Mouse (Mus musculus): Measurements from ENCODE around the gene Ltb.

Gene Ltb

DNA sequence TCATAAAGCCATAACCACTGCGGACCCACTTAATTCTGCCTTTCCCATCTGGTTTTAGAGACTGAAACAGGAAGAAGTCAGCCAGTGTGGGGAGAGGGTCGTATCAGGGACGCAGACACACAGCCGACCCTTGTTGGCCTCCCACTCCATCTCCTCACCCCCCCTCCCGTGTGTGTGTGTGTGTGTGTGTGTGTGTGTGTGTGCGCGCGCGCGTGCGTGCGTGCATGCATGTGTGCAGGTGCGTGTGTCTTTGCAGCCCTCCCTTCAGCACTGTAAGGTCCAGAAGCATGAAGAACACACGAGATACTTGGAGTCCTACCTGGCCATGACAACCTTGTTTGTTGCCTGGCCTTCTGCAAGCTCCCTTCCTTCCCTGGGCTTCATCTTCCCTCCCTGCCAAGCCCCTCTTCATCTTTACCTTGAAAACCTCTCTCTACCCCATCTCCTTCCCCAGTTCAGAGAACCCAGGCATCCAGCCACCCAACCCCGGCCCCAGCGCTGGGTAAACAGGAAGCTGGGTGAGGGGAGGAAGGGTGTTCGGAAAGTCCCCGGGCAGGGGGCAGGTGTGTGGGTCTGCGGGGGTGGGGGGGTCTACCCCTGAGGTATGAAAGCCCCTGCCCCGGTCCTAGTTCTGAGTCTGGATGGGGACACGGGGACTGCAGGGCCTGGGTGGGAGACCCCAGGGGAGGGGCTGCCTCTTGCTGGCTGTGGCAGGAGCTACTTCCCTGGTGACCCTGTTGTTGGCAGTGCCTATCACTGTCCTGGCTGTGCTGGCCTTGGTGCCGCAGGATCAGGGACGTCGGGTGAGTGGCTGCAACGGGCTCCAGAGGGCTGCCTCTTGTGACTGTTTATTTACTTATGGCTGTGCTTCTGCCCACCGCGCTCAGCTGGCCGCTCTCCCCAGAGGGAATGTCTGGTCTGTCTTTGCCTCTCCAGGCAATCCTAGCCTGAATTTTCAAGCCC lies at the start of gene Ltb:
TSS of gene Ltb (plus strand) at position 559 of the 963 bp plus-strand sequence.
- DNase-seq (ENCODE audit: low spot score): no peak

DNA sequence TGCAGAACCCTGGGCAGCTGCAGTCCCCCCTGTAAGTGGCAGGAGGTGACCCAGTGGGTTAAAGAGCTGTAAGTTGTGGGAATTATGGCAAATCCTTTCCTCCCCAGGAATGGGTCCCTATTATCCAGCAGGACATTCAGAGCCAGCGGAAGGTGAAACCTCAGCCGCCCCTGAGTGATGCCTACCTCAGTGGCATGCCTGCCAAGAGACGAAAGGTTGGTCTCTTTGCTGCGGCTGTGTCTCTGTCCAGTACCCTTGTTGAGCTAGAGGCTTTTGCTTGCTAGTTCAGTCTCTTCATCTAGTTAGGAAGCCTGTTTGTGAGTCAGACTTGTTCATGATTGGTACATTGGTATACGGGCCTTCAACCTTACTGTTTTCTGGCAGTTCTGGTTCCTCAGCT lies 48.1 kb upstream of the Ltb start:
- no peak for DNase-seq (ENCODE audit: low spot score)

DNA sequence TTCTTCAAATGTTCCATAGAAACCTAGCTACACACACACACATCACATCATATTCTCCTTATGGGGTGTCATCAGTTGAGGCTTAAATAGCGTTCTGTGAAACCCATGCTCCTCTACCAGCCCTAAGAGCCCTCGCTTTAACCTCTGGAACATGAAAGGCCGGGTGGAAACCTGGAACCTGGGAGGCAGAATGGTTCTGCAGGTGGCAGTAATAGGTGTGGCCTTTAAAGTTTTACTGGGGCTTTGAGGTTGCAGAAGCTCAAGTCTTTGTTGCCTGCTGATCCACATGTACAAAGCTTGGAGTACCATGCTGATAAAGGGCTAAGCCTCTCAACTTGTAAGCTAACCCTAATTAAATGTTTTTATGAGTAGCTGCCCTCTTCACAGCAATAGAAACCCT lies 46.9 kb upstream of the Ltb start:
- no peak for DNase-seq (ENCODE audit: low spot score)

DNA sequence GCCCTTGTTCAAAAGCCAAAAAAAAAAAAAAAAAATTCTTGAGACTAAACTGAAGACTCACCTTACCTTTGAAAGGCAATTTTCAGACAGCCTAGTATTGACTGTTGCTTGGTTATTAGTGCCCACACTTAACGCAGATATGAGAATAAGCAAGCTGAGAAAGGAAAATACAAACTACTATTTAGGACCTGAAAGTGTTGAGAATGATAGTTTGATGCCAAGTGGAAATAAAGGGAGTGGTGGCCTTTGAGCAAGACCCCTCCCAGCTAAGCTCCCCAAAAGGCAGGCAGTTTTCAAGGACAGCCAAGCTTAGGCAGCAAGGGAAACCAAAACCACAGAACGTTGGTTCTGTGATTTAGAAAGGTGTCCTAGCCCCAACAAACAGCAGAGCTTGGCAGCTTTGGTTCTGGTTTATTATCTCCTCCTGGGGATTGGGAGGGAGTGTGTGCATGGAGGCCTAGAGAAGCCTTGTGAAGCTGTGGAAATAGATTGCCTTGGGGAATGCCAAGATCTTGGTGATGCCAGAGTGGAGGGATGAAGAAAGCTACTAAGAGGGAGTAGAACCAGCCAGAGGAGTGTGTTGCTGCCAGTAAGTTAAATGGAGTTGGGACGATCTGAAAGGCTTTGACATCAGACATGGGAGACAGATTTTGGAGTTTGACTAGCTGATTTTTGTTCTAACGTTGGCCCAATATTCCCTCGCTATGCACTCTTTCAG lies 46.2 kb upstream of the Ltb start:
- no peak for DNase-seq (ENCODE audit: low spot score)

DNA sequence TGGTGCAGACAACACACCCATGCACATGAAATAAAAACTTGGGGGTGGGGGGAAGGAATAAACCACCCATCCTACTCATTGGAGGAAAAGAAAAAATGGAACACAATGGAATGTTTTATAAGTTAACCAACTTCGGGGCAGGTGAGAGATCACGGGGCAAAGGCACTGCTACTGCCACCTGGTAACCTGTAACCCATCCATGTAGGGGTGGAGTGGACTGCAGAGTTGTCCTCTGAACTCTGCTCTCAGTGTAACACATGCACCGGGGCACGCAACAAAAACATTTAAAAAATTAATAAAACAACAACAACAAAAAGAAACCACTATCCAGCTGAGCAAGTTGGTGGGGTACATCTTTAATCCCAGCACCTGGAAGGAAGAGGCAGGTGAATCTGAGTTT lies 42.1 kb upstream of the Ltb start:
- no peak for DNase-seq (ENCODE audit: low spot score)

DNA sequence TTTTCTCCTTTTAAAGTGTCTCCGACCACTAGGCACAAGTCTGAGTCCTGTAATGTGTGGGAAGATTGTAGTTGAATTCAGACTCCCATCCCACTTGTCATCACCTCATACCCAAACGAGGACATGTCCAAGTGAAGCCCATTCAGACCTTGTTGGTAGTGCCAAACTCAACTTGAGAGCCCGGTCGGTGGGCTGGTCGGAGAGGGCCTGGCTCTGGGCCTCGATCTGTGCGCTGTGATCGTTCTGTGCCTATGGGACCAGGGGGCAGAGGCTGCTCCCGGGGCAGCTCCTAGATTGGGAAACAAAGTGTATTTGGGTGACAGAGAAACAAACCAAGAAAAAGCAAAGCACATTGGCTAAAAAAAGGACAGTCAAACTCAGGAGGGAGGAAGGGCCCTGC lies 41.2 kb upstream of the Ltb start:
- DNase-seq (ENCODE audit: low spot score): no peak

DNA sequence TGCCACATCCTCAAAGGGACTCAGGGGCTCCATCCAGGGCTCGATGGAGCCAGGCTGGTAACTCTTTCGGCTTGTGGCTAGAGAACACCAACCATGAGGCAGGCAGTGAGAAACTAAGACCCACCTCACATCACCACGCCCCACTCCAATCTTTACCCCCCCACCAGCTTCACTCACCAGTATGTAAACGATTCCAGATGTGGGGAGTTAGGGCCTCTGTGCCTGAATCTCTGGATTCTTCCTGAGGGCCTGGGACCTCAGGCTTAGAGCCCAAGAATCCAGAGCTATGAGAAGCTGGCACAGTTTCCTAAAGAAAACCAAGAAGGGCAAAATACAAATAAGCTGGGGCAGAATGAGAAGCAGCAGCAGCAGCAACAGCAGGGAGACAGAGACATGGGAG lies 40.3 kb upstream of the Ltb start:
- DNase-seq (ENCODE audit: low spot score): no peak

DNA sequence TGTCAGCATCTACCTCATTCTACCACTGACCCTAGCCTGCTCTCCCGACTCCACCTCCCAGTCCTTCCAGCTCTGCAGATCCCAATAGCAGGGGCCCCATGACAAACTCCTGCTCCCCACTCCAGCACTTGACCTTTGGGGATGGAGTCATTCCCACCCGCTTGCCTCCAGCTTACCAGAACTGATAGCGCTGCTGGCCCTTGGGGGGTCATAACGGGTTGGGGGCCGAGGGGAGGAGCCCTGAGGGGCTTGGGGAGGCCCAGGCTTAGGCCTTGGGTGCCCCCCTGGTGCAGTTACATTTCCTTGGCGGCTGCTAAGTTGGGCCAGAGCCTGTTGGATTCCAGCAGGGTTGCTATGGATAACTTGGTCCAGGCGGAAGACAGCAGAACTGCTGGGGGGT lies 39.6 kb upstream of the Ltb start:
- DNase-seq (ENCODE audit: low spot score): no peak

DNA sequence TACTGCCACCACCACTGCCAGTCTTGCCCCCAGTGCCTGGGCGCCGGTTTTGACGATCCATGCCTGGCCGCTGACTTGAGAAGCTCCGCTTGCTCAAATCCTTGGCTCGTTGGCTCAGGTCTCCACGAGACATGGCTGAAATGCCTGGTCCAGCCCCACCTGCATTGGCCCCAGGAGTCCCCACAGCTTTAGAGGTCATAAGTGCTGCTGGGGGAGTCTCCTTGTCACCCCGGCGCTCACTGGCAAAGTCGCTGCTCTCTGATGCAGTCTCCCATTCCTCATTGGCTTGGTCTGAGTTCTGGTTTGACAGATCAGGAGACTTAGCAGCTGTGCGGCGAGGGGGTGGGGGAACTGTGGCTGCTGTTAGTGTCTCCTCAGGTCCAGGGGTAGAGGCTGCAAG lies 38.8 kb upstream of the Ltb start:
- no peak for DNase-seq (ENCODE audit: low spot score)

DNA sequence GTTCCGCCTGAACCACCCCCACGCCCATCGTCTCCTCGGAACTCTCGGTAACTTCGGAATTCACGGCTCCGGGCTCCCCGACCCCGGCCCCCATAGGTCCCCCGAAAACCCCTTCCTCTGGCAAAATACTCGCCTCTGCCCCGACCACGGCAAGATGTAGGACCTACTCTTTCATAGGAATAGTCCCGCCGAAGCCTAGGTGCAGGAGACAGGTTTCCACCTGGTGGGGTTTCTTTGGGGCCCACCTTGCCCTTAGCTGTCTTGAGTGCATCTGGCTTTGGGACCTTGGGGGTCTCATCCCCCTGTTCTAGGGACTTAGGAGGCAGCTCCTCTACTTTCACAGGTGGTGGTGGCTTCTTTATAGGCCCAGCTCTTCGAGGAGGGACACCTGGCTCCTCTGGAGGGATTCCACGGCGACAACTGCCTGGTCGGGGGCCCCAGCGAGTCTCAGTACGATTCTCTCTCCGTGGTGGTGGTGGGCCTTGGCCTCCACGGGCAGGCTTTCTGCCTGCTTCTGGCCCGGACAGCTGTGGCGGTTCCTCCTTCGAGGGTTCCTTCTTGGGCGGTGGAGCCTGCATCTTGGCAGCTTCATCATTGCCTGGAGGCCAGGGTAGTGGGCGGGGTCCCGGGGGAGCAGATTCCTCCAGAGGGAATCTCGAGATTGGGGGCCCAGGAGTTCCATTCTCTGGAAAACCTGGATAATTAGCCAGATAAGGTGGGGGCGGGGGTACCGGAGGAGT lies 37.6 kb upstream of the Ltb start:
- peak; percentile 68 for DNase-seq (ENCODE audit: low spot score)

DNA sequence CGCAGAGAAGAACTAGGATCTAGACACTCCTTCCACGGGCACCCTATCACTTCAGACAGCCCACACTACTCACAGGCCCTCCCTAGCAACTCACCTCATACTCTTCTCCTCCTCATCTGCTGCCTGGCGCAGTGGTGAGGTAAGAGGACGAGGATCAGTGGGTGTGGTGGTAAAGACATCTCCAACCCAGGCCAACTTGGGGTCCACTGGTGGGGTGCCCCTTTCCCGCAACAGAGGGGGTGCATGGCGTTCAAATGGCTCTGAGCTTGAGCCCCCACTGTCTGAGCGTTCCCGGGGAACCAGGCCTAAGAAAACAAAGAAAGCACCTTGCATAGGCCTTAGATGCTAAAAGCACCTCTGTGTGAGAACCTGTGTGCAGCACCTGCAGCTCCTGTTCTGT lies 37.0 kb upstream of the Ltb start:
- DNase-seq (ENCODE audit: low spot score): no peak

DNA sequence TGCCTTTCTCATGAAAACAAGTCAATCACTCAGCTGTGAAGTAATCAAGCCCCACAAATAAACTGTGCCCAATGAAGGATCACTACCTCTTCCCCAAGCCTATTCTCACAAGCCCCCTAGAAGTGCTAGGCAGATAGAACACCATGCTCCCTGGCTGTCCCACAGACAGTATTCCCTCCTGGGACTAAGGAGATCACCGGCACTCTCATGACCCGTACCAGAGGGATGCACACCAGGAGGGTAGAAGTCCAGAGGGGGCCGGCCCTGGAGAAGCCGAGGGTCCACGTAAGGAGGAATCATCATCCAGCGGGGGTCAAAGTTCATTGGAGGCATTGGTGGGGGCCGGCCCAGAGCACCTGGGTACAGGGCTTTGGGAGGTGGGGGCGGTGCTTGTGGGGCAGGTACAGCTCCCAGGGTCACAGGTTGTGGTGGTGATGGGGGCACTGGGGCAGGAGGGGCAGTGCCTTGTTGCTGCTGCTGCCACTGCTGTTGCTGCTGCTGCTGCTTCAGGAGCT lies 36.5 kb upstream of the Ltb start:
- DNase-seq (ENCODE audit: low spot score): no peak

DNA sequence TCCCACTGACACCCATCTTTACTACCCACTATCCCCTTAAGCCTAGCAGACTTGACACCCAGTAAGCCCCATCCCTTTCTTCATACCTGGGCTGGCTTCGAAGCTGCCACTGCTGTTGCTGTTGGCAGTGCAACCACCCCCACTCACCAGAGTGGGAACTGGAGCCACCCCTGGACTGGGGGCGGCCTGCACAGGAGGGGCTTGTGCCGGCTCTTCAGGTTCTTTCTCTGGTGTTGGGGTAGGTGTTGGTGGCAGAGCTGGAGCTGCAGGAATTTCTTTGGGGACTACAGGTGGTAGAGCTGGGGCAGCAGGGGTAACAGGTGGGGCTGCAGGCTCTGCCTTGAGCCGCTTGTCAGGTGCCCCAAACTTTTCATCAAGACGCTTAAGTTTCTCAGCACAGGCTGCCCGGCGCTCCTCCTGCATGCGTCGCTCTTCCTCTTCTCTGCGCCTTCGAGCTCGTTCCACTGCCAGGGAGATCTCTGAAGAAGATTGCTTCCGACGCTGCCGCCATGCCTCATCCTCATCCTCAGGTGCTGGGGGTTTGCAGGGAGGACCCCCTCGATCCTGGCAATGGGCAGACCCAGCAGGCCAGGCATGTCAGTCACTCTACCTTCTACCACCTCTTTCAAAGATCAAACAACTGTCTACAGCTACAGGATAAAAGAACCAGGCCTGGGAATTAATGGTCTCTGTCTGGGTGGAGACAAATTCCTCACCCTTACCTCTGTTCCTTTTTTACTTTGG lies 35.2 kb upstream of the Ltb start:
- DNase-seq (ENCODE audit: low spot score): no peak

DNA sequence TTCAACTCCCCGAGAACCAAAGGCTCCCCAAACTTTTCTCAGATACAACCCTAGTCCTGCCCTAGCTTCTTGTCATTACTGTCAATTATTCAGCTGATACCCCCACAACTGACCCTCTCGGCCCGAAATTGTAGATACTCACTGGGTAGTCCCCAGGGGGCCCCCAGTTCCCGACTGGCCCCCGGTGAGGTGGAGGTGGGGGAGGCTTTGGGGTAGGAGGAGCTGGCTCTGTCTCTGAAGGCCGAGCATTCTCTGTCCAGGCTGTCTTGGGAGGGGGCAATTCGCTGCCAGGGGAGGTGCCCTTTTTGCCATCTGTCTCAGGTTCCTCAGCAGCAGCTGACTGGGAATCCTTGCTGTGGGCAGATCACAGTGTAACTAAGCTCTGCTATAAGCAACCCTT lies 34.6 kb upstream of the Ltb start:
- no peak for DNase-seq (ENCODE audit: low spot score)

DNA sequence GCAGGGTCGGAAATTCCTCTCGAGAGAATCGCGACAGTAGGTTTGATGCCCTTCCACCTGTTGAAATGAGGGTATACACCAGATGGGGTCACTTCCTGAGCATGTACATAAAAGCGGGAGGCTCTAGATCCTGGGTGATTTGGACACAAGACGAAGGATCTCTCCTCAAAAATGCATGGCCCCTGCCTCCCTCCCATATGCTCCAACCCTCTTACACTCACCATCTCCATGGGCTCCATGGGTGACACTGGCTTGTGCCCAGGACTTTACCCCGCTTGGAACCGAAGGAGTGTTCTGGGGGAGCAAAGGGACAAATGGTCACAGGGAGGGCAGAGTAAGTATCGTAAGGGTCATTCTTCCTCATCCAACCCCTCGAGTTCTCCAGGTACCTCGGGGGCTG lies 32.8 kb upstream of the Ltb start:
- DNase-seq (ENCODE audit: low spot score): no peak

DNA sequence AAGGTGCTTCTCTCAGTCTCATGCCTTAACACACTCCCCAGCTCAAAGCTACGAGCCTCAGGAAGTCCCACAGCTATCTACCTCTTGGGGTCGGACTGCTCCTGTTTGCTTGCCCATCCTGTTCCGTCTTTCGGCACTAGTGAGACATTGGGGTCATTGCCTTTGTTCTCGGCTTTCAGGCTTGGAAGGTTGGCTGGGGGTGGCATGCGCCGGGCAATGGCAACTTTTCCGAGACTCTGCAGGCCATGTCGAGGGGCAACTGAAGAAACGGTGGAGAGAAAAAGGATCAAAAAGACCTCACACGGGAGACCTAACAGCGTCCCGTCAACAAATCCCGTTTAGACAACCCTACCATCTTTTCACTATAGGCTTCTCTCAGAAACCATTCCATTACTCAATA lies 32.1 kb upstream of the Ltb start:
- DNase-seq (ENCODE audit: low spot score): no peak

DNA sequence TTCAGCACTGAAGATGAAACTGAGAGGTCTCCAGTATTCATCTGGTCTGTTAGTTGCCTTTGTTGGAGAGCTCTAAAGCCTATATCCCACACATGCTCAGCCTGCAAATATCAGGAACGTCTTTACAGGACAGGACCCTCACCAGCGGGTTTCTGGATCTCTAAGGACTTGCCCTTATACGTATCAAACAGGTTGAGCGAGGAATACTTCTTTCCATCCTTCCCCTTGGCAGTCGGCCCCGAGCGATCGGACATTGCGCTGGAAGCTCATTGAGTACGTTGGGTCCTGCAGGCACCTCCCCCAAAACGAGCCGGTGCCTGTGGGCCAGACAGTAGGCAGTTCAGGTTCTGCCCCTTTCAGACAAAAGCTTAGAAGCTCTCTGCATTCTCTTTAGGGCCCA lies 31.5 kb upstream of the Ltb start:
- DNase-seq (ENCODE audit: low spot score): peak; percentile 75

DNA sequence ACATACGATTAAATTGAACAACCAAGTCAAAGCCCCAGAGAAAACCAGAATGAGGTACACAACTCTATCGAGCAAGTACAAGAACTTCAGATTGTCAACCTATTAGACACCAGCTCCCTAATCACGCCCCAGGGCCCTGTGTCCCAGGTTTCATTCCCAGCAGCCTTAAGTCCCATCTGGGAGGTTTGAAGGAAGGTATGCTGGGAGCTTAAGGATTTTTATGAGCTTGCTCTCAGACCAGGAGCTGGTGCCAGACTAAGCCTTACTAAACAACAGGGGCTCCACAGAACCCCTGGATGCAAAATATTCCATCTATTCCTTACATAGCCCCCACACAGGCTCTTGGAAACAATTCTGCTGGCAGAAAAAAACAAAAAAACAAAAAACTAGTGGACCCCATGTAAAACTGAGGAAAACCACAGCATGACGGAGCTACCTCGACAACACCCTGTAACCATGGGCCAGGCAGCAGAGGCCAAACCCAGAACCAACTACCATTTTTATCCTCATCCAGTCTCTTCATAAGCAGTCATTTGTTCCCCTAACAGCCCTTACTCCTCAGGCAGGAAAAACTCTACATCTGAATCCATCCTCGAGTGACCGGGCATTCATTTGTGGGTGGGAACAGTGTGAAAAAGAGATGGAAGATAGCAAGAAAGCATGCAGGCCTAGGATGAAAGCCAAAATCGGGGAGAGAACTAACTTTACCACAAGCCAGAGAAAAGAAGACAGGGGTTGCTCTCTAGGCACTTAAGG lies 30.7 kb upstream of the Ltb start:
- DNase-seq (ENCODE audit: low spot score): no peak

DNA sequence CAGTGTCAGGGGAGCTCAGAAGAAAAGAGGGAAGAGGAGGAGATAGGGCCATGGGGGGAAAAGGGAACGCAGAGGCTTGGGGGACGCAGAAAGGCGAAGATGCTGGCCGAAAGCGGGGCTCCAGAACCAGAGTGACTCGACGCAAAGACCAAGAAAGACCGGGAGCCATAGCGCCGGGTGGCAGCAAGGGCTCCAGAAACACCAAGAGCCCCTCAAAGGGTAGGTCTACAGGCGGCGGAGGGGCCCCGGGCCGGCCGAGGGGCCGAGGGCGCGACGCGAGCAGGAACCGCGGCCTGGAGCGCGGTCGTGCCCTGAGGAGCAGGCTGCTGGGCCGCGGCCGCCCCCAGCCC lies 30.0 kb upstream of the Ltb start:
- no peak for DNase-seq (ENCODE audit: low spot score)

DNA sequence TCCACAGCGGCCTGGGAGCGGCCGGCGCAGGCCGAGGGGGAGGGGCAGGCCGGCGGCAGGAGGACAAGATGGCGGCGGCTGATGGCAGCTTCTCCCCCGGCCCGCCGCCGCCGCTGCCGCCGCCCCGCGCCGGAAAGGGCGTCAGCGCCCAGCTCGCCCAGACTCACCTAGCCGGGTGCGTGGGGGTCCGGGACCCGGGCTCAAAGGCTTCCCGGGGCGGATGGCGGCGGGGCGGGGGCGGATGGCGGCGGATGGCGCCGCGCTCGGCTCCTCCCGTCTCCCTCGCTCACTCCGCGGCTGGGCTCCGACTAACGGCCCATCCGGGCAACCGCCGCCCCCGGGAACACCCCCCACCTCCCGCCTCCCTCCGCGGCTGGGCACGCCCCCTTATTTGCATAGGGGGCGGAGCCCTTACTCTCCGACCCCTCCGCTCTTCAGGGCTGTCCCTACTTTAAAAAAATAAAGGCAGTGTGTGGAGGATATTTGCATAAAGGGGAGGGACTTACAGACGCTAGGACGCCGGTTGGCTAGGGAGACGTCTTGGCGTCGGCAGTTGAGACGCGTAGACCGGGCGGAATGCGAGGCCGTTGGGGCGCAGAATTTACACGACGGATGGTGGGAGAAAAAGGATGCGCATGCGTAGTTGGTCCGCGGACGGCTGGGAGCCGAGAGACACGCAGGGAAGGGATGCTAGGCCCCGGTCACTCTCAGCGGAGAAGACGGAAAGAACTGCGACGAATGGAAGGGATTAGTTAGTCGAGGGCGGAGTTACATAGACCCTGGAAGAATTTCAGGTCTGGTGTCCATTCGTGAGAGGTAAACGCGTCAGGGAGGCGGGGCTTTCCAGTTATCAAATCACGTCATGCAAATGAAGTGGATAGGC lies 29.4 kb upstream of the Ltb start, which contains the start of gene Prrc2a:
TSS of gene Prrc2a (minus strand) at position 330 of the 883 bp plus-strand sequence.
- DNase-seq (ENCODE audit: low spot score): peak; percentile 97
